Mouse (Mus musculus): ENCODE measurements around the gene Lbh. TPM values are rescaled to one million over a fixed set of nuclear protein-coding genes. Genes with fewer than 3 reads are reported as not detected.

Gene Lbh
- polyA plus RNA-seq, 1 experiment from 2014 or later, result 2.8 TPM

GRCm38 (mm10) chr17:72948119-72948518 lies 30.0 kb downstream of the Lbh start:
- 0 out of 2 replicates have a peak, but pooled peaks cover 9% of the 10 kb centered on the region for H3K4me1 ChIP-seq
- no peaks in the 10 kb centered on the region for H3K27me3 ChIP-seq
- H3K9ac ChIP-seq, result no peak overlapping the region
- H3K27ac ChIP-seq, result no peak overlapping the region
- peaks cover 2% of the 10 kb centered on the region; the same call in 1 of the 2 replicates for H3K36me3 ChIP-seq
- no peak overlapping the region for H3K4me3 ChIP-seq
- ATAC-seq (ENCODE audit: insufficient number of reproducible peaks, low FRiP score, low TSS enrichment, low read depth), result no peak
- no peaks in the 10 kb centered on the region for H3K9me3 ChIP-seq
- H3K4me2 ChIP-seq, result no peak overlapping the region
- WGBS, result 83% methylated on average over 9 of the region's 9 CpGs

GRCm38 (mm10) chr17:72949247-72949701 lies 31.2 kb downstream of the Lbh start:
- H3K9me3 ChIP-seq, result no peaks in the 10 kb centered on the region
- H3K4me3 ChIP-seq, result no peak overlapping the region
- no peak overlapping the region for H3K27ac ChIP-seq
- H3K36me3 ChIP-seq, result no peaks in the 10 kb centered on the region
- WGBS, result 79% methylated on average over 7 of the region's 7 CpGs
- no peak overlapping the region for H3K4me2 ChIP-seq
- no peaks in the 10 kb centered on the region for H3K27me3 ChIP-seq
- ATAC-seq (ENCODE audit: insufficient number of reproducible peaks, low FRiP score, low TSS enrichment, low read depth), result no peak
- no peak overlapping the region for H3K9ac ChIP-seq
- 0 out of 2 replicates have a peak, but pooled peaks cover 9% of the 10 kb centered on the region for H3K4me1 ChIP-seq

- H3K36me3 ChIP-seq, result no peaks in the 10 kb centered on the region
- 67% methylated on average over 6 of the region's 6 CpGs for WGBS
- no peak for ATAC-seq (ENCODE audit: insufficient number of reproducible peaks, low FRiP score, low TSS enrichment, low read depth)
- H3K9ac ChIP-seq, result no peak overlapping the region
- H3K4me3 ChIP-seq, result no peak overlapping the region
- H3K4me1 ChIP-seq, result 0 out of 2 replicates have a peak, but pooled peaks cover 9% of the 10 kb centered on the region
- H3K9me3 ChIP-seq, result no peaks in the 10 kb centered on the region
- H3K4me2 ChIP-seq, result no peak overlapping the region
- H3K27me3 ChIP-seq, result no peaks in the 10 kb centered on the region
- H3K27ac ChIP-seq, result no peak overlapping the region
Observed at GRCm38 (mm10) chr17:72951331-72951730, 33.2 kb downstream of the Lbh start.

GRCm38 (mm10) chr17:72953811-72954685 lies 35.9 kb downstream of the Lbh start:
- no peak overlapping the region for H3K27ac ChIP-seq
- H3K4me1 ChIP-seq, result no peaks in the 10 kb centered on the region
- H3K4me3 ChIP-seq, result no peak overlapping the region
- WGBS, result 71% methylated on average over 6 of the region's 6 CpGs
- no peaks in the 10 kb centered on the region for H3K36me3 ChIP-seq
- no peak for ATAC-seq (ENCODE audit: insufficient number of reproducible peaks, low FRiP score, low TSS enrichment, low read depth)
- H3K9me3 ChIP-seq, result no peaks in the 10 kb centered on the region
- no peak overlapping the region for H3K4me2 ChIP-seq
- no peaks in the 10 kb centered on the region for H3K27me3 ChIP-seq
- no peak overlapping the region for H3K9ac ChIP-seq

DNA sequence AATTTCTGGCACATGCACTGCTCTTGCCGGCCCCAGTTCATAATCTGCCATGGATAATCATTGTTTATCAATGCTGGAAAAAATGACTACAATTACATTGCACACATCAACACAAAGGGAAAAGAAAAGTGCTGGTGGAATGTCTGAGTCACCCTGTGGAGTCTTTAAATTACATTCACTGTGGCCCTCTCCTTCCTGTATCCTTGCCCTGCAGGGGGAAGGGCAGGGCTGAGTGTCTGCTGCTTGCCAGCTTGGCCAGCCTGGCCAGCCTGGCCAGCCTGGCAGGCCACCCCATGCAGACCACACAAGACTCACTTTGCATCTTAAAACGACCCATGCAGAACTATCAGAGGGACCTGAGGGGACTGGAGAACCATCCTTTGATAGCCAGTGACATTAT lies 37.4 kb downstream of the Lbh start:
- no peak for ATAC-seq (ENCODE audit: insufficient number of reproducible peaks, low FRiP score, low TSS enrichment, low read depth)
- Histone ChIP-seq H3K9me3 (no peaks in the 10 kb centered on the region), H3K27ac (no peak overlapping the region), H3K9ac (no peak overlapping the region), H3K27me3 (no peaks in the 10 kb centered on the region), H3K4me3 (no peak overlapping the region), H3K36me3 (no peaks in the 10 kb centered on the region), H3K4me2 (no peak overlapping the region), H3K4me1 (0 out of 2 replicates have a peak, but pooled peaks cover 2% of the 10 kb centered on the region)
- WGBS, result 56% methylated on average over 2 of the region's 2 CpGs

DNA sequence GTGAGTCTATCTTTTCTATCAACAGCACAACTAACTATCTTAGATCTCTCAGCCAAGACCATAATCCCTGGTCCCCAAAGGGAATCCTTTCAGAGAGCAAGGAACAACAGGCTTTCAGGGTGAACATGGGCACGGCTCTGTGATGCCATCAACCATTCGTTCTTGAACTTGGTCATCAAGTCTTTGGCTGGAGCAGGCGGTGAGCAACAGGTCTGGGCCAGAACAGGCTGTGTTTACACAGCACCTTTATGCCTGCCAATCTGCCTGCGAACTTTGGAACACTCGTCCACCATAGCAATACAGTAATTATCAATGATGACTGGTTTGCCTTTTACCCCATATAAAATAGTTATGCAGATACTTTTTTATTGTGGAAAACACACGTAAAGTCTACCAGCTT lies 38.9 kb downstream of the Lbh start:
- no peak overlapping the region for H3K4me2 ChIP-seq
- H3K4me3 ChIP-seq, result no peak overlapping the region
- WGBS, result 72% methylated on average over 6 of the region's 6 CpGs
- no peaks in the 10 kb centered on the region for H3K36me3 ChIP-seq
- H3K27ac ChIP-seq, result no peak overlapping the region
- H3K9me3 ChIP-seq, result no peaks in the 10 kb centered on the region
- H3K27me3 ChIP-seq, result no peaks in the 10 kb centered on the region
- H3K4me1 ChIP-seq, result 0 out of 2 replicates have a peak, but pooled peaks cover 2% of the 10 kb centered on the region
- no peak for ATAC-seq (ENCODE audit: insufficient number of reproducible peaks, low FRiP score, low TSS enrichment, low read depth)
- no peak overlapping the region for H3K9ac ChIP-seq

DNA sequence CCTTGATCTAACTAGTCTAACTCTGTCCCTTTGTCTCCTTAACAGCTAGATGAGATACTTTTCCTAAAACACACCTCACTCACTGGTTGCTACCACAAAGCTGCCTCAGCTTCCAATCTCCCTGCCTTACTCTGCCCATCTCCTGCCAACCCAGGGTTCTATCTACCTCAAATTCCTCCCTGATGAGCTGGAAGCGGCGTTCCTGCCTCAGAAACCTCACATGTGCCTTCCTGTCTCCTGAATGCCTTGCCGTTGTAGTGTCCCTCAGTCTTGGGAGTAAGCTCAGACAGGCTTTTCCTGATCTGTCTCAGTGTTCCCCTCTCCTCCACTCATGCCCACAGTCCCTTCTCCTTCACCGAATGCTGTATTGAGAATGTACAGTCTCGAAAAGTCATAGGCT lies 40.8 kb downstream of the Lbh start:
- no peaks in the 10 kb centered on the region for H3K27me3 ChIP-seq
- ATAC-seq (ENCODE audit: insufficient number of reproducible peaks, low FRiP score, low TSS enrichment, low read depth), result no peak
- no peaks in the 10 kb centered on the region for H3K36me3 ChIP-seq
- WGBS, result 82% methylated on average over 5 of the region's 5 CpGs
- H3K4me1 ChIP-seq, result 0 out of 2 replicates have a peak, but pooled peaks cover 2% of the 10 kb centered on the region
- no peaks in the 10 kb centered on the region for H3K9me3 ChIP-seq
- H3K4me3 ChIP-seq, result no peak overlapping the region
- H3K4me2 ChIP-seq, result no peak overlapping the region
- H3K9ac ChIP-seq, result no peak overlapping the region
- H3K27ac ChIP-seq, result no peak overlapping the region

DNA sequence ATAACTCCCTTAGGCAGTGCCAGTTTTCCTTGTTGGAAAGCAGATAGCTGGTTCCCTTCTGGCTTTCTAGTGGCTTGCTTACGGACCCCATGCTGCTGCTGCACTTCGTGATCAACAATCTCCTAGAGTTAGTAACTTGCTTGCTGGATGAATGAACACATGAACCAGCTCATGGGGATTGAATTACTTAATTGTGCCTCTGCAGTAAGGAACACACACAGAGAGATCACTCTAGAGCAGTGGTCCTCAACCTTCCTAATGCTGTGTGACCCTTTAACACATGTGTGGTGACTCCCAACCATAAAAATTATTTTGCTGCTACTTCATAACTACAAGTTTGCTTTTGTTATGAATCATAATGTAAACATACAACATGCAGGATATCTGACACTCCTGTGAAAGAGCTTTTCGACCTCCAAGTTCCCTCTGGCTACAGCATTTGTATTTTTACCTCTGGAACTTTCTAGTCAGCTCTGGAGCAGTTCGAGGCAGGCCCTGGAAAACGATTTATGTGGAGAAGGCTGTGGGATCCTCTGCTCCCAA lies 41.5 kb downstream of the Lbh start:
- Histone ChIP-seq H3K4me1 (0 out of 2 replicates have a peak, but pooled peaks cover 2% of the 10 kb centered on the region), H3K4me2 (no peak overlapping the region), H3K27me3 (no peaks in the 10 kb centered on the region), H3K36me3 (no peaks in the 10 kb centered on the region), H3K27ac (no peak overlapping the region), H3K9ac (no peak overlapping the region), H3K9me3 (no peaks in the 10 kb centered on the region), H3K4me3 (no peak overlapping the region)
- whole genome bisulfite sequencing, result 50% methylated on average over 5 of the region's 5 CpGs
- no peak for ATAC-seq (ENCODE audit: insufficient number of reproducible peaks, low FRiP score, low TSS enrichment, low read depth)

GRCm38 (mm10) chr17:72960243-72960642 lies 42.1 kb downstream of the Lbh start:
- Histone ChIP-seq H3K9me3 (no peaks in the 10 kb centered on the region), H3K36me3 (no peaks in the 10 kb centered on the region), H3K4me2 (no peak overlapping the region), H3K4me1 (0 out of 2 replicates have a peak, but pooled peaks cover 2% of the 10 kb centered on the region), H3K9ac (no peak overlapping the region), H3K4me3 (no peak overlapping the region), H3K27me3 (no peaks in the 10 kb centered on the region), H3K27ac (no peak overlapping the region)
- no peak for ATAC-seq (ENCODE audit: insufficient number of reproducible peaks, low FRiP score, low TSS enrichment, low read depth)
- WGBS, result 81% methylated on average over 4 of the region's 4 CpGs

DNA sequence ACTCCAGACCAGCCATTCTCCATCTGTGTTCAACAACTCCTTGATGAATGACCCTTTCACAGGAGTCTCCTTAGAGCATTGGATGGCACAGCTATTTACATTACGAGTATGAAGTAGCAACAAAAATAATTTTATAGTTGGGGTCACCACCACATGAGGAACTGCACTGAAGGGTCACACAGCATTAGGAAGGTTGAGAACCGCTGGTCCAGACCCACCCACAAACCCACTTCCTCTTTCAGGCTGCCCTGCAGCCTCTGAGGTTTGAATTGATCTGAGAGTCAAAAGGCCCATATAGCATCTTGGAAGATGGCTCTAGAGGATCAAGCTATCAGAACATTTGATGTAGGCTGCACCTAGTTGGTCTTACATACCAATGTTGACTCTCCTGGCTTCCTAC lies 42.8 kb downstream of the Lbh start:
- no peak for ATAC-seq (ENCODE audit: insufficient number of reproducible peaks, low FRiP score, low TSS enrichment, low read depth)
- Histone ChIP-seq H3K4me3 (no peak overlapping the region), H3K4me2 (no peak overlapping the region), H3K36me3 (no peaks in the 10 kb centered on the region), H3K9me3 (no peaks in the 10 kb centered on the region), H3K27ac (no peak overlapping the region), H3K27me3 (no peaks in the 10 kb centered on the region), H3K4me1 (0 out of 2 replicates have a peak, but pooled peaks cover 2% of the 10 kb centered on the region), H3K9ac (no peak overlapping the region)
- whole genome bisulfite sequencing, result 73% methylated on average over 2 of the region's 2 CpGs

DNA sequence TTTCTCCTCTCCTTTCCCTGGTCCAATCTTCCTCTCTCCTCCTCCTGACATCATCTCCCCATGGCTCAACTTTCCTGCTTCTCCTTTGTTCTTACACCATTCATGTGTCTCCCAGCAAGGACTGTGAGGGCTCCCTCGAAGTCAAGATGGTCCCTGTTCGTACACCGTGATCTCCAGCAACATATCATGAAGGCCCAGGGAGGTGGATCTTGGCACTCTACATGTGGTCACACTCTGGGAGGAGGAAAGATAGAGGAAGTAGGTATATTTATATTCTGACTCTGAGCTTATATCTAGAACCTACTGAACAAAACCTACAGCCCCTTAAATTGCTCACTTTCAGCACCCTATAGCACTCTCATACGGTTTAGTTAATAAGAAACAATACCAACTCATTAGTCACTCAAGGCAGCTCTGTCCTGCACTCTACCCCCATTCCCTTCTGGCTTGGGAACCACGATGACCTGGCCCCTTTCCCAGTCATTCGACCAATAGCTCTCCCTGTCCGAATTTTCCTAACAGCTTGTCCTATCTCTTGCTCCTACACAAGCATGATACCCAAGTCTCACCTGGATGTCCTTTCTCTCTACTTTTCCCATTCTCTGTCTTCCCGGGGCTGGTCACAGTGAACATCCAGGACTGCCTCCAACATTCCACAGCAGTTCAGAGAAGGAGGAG lies 44.0 kb downstream of the Lbh start:
- ATAC-seq (ENCODE audit: insufficient number of reproducible peaks, low FRiP score, low TSS enrichment, low read depth), result no peak
- no peaks in the 10 kb centered on the region for H3K27me3 ChIP-seq
- H3K4me2 ChIP-seq, result no peak overlapping the region
- H3K27ac ChIP-seq, result no peak overlapping the region
- no peaks in the 10 kb centered on the region for H3K36me3 ChIP-seq
- 81% methylated on average over 8 of the region's 8 CpGs for WGBS
- no peak overlapping the region for H3K4me3 ChIP-seq
- H3K9me3 ChIP-seq, result no peaks in the 10 kb centered on the region
- no peak overlapping the region for H3K9ac ChIP-seq
- H3K4me1 ChIP-seq, result peaks cover 6% of the 10 kb centered on the region; the same call in 1 of the 2 replicates

- Histone ChIP-seq H3K27ac (no peak overlapping the region), H3K9ac (no peak overlapping the region), H3K27me3 (no peaks in the 10 kb centered on the region), H3K9me3 (no peaks in the 10 kb centered on the region), H3K36me3 (no peaks in the 10 kb centered on the region), H3K4me3 (no peak overlapping the region), H3K4me1 (peaks cover 9% of the 10 kb centered on the region; the same call in 1 of the 2 replicates), H3K4me2 (no peak overlapping the region)
- 56% methylated on average over 5 of the region's 5 CpGs for WGBS
- no peak for ATAC-seq (ENCODE audit: insufficient number of reproducible peaks, low FRiP score, low TSS enrichment, low read depth)
Observed at GRCm38 (mm10) chr17:72965687-72966086, 47.6 kb downstream of the Lbh start.
